Mouse (Mus musculus): Measurements from ENCODE around the gene Tnfrsf1b.

DNA sequence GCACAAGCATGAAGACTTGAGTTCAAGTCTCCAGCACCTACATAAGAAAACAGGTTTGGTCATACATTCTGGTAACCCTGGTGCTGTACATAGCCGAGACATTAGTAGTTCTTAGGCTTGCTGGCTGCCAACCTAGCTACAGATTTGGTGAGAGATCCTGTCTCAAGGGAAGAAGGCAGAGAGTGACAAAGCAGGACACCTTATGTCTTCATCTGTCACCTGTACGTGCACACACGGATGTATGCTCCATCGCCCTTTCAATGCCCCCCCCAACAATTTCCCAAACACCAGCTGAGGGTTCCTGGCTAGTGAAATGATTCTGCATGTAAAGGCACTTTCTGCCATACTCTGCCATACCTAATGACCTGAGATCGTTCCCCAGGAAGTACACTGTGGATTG lies 9.5 kb upstream of the Tnfrsf1b start:
- TF ChIP-seq ZMIZ1 (IDR thresholded peaks at IDR 0.05; ENCODE audit: low read depth, low read length) = no peak
- no peak for TF ChIP-seq CTCF (conservative IDR thresholded peaks at IDR 0.05 in 1 of 2, IDR thresholded peaks at IDR 0.05 in 1 of 2; ENCODE audit: low read depth in 2 of 2, low read length in 2 of 2)
- no peak for TF ChIP-seq POLR2A (IDR thresholded peaks at IDR 0.05; ENCODE audit: low read depth, low read length)
- no peak for TF ChIP-seq GABPA (IDR thresholded peaks at IDR 0.05; ENCODE audit: insufficient replicate concordance, low read depth, low read length)
